Mouse (Mus musculus): ENCODE measurements around the gene Clec11a. TPM values are rescaled to one million over a fixed set of nuclear protein-coding genes. Genes with fewer than 3 reads are reported as not detected.
"Not testable (repeated sequence)": the region's sequence is repeated elsewhere in the genome, so short reads cannot be mapped to it uniquely, and the experiment has no call there.

The Clec11a gene
- polyA plus RNA-seq, 1 experiment = 4.0 TPM

DNA sequence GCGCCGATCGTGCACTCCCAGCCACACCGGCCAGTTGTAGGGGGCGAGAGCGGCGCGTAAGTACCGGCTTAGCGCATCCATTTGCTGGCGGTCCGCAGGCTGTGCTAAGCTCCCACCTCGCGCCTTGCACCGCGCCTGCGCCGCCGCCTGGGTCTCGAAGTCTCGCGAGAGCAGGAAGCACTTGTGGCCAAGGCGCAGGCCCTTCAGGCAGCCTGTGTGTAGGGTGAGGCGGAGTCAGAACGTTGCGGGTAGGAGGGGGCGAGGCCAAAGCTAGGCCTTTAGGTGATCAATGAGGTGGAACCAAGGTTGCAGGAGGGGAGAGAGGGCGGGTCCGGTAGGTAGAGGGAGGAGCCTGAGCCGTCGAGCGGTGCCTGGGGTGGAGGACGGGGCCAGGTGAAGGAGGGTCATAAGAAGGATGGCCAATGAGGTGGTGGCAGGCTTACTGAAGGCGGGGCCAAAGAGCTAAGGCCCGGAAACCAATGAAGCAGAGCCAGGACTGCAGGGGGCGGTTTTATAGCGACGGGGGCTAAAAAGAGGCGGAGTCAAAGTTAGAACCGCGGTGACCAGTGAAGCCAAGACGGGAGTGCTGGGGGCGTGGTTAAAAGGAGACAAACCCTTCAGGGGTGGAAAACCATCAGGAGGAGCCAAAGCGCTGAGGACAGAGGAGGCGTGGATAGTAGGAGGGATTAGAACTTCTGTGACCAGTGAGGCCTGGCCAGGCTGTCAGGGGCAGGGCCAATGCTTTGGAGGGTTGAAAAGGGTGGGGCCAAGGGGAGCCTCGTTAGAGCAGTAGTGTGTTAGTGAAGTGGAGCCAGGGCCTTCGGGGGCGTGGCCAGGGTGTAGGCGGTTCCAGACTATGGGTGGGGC is 1.7 kb downstream of the Clec11a start:
- peaks cover 12% of the 10 kb centered on the region for H3K4me1 ChIP-seq (ENCODE audit: control insufficient read depth, insufficient read depth, insufficient read length)
- H3K27ac ChIP-seq (ENCODE audit: insufficient read depth, low read length) = peak overlapping the region; percentile 85
- H3K36me3 ChIP-seq (ENCODE audit: control insufficient read depth, insufficient read depth, low read length) = no peaks in the 10 kb centered on the region
- no peaks in the 10 kb centered on the region for H3K27me3 ChIP-seq (ENCODE audit: control insufficient read depth, insufficient read depth, low read length)
- 2% methylated on average over 49 of the region's 49 CpGs for WGBS
- peak overlapping the region; percentile 72 for H3K4me3 ChIP-seq (ENCODE audit: extremely low read depth, insufficient read depth, insufficient read length)
- TF ChIP-seq POLR2A (IDR thresholded peaks at IDR 0.05; ENCODE audit: low read depth, low read length) (peak; percentile 92), CTCF (IDR thresholded peaks at IDR 0.05; ENCODE audit: extremely low read depth, insufficient read depth, insufficient read length, insufficient replicate concordance) (no peak)
- DNase-seq (ENCODE audit: low read depth in 1 of 2, low spot score in 2 of 2) = peak; percentile 96

DNA sequence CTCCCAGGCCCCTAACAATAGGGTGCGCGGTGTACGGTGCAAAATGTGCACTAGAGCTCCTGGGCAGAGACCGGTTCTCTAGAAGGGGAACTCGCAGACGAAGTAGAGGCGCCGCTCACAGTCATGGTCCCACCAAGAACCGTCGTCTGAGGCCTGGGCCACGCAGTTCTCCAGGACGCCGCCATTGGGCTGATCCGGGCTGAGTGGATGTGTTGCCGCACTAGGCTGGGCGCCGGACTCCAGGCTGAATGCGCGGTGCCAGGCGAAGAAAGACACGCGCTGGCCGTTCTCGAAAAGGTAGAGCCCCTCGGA is 2.3 kb downstream of the Clec11a start:
- Histone ChIP-seq H3K27ac (ENCODE audit: insufficient read depth, low read length) (peak overlapping the region; percentile 85), H3K36me3 (ENCODE audit: control insufficient read depth, insufficient read depth, low read length) (no peaks in the 10 kb centered on the region), H3K27me3 (ENCODE audit: control insufficient read depth, insufficient read depth, low read length) (no peaks in the 10 kb centered on the region), H3K4me1 (ENCODE audit: control insufficient read depth, insufficient read depth, insufficient read length) (peaks cover 12% of the 10 kb centered on the region), H3K4me3 (ENCODE audit: extremely low read depth, insufficient read depth, insufficient read length) (peak overlapping the region; percentile 72)
- no peak for DNase-seq (ENCODE audit: low read depth in 1 of 2, low spot score in 2 of 2)
- TF ChIP-seq POLR2A (IDR thresholded peaks at IDR 0.05; ENCODE audit: low read depth, low read length) (no peak), CTCF (IDR thresholded peaks at IDR 0.05; ENCODE audit: extremely low read depth, insufficient read depth, insufficient read length, insufficient replicate concordance) (no peak)
- 2% methylated on average over 25 of the region's 25 CpGs for WGBS

DNA sequence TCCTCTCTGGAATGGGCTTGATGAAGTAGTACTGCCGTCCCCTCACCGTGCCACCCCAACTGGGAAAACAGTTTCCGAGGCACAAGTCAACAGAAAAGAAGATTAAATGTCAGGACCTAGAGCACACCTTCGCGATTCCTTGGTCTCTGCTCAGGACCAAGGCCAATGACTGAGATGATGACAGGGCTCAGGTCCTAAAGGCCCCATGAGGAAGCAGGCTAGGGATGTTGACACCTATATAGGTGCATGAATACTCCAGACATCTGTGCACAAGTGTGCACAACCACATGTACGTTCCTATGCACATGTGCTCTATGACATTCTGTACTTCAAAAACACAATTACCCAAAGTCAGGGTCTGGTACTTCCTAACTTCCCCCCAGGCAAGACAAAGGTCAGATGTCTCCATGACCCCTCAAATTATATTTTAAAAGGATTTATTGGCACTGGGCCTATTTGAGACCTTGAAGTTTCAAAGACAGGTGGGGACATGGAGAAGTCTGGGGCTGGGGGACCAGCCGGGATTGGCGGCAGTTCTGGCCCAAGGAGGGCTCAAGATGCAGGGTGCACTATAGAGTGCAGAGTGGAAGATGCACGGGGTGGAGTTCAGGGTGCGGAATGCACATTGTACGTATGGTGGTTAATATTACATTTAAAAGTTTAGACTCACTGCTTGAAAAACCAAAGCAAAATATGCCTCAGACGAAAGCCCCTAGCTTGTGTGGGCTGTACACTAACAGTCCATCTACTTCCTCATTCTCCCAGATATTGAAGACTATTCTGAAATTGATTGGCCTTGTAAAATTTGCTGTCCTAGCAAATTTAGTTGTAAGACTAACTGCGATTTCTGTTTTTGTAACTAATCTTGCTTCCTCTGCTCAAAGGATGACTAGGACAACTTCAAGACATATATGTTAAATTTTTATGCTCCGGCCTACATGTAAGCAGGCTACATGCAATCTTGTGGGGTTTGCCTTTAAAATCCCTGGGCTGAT is 3.1 kb downstream of the Clec11a start:
- Histone ChIP-seq H3K27ac (ENCODE audit: insufficient read depth, low read length) (peak overlapping the region; percentile 85; the same call in 1 of the 2 replicates), H3K4me3 (ENCODE audit: extremely low read depth, insufficient read depth, insufficient read length) (peak overlapping the region; percentile 72; the same call in 1 of the 2 replicates), H3K4me1 (ENCODE audit: control insufficient read depth, insufficient read depth, insufficient read length) (peaks cover 12% of the 10 kb centered on the region), H3K27me3 (ENCODE audit: control insufficient read depth, insufficient read depth, low read length) (no peaks in the 10 kb centered on the region), H3K36me3 (ENCODE audit: control insufficient read depth, insufficient read depth, low read length) (no peaks in the 10 kb centered on the region)
- TF ChIP-seq POLR2A (IDR thresholded peaks at IDR 0.05; ENCODE audit: low read depth, low read length) = no peak
- no peak for TF ChIP-seq CTCF (IDR thresholded peaks at IDR 0.05; ENCODE audit: extremely low read depth, insufficient read depth, insufficient read length, insufficient replicate concordance)
- DNase-seq (ENCODE audit: low read depth in 1 of 2, low spot score in 2 of 2) = no peak
- WGBS = 83% methylated on average over 14 of the region's 14 CpGs

DNA sequence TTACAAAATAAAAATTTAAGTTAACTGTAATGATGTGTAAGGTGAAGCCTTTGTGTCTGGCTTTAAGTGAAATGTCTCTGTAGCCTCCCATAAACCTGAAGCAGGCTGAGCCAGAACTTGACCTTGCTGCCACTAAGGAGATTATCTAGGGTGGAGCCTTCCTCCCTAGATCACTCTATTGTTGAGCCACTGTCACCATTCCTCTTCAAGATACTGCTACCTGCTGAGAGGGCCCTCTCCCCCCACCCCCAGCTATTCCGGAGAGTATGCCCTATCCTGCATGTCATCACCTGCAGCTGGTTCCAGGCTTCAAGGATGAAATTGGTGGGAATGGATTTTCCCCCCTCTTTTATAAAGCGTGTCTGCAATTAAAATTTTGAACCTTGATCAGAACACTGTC is 9.2 kb downstream of the Clec11a start:
- H3K27ac ChIP-seq (ENCODE audit: insufficient read depth, low read length); H3K4me3 ChIP-seq (ENCODE audit: extremely low read depth, insufficient read depth, insufficient read length); DNase-seq (ENCODE audit: low read depth in 1 of 2, low spot score in 2 of 2); H3K36me3 ChIP-seq (ENCODE audit: control insufficient read depth, insufficient read depth, low read length); H3K4me1 ChIP-seq (ENCODE audit: control insufficient read depth, insufficient read depth, insufficient read length); H3K27me3 ChIP-seq (ENCODE audit: control insufficient read depth, insufficient read depth, low read length): not testable (repeated sequence)
- WGBS = 80% methylated on average over 2 of the region's 2 CpGs

DNA sequence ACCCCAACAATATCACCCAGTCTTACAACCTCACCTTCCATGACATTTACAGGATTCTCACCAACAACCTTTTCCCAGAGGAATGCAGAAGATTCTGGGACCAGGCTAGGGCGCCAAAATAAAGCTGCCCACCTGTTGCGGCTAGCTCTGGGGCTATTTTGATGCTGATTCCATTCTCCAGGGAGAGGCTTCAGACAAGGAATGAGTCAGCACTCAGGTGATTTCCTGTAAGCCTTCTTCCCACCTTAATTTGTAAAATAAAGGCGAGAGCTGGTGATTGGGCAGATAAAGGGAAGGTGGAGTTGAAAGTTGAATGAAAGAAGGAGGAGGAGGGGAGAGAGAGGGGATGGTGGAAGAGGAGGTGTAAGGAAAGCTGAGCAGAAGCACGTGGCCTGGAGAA is 15.3 kb downstream of the Clec11a start:
- Histone ChIP-seq H3K27ac (ENCODE audit: insufficient read depth, low read length) (no peak overlapping the region), H3K36me3 (ENCODE audit: control insufficient read depth, insufficient read depth, low read length) (no peaks in the 10 kb centered on the region), H3K4me3 (ENCODE audit: extremely low read depth, insufficient read depth, insufficient read length) (no peak overlapping the region), H3K4me1 (ENCODE audit: control insufficient read depth, insufficient read depth, insufficient read length) (no peaks in the 10 kb centered on the region; the same call in 1 of the 2 replicates), H3K27me3 (ENCODE audit: control insufficient read depth, insufficient read depth, low read length) (no peaks in the 10 kb centered on the region)
- no peak for DNase-seq (ENCODE audit: low read depth in 1 of 2, low spot score in 2 of 2)
- 46% methylated on average over 4 of the region's 4 CpGs for WGBS
- no peak for TF ChIP-seq POLR2A (IDR thresholded peaks at IDR 0.05; ENCODE audit: low read depth, low read length)
- TF ChIP-seq CTCF (IDR thresholded peaks at IDR 0.05; ENCODE audit: extremely low read depth, insufficient read depth, insufficient read length, insufficient replicate concordance) = no peak

DNA sequence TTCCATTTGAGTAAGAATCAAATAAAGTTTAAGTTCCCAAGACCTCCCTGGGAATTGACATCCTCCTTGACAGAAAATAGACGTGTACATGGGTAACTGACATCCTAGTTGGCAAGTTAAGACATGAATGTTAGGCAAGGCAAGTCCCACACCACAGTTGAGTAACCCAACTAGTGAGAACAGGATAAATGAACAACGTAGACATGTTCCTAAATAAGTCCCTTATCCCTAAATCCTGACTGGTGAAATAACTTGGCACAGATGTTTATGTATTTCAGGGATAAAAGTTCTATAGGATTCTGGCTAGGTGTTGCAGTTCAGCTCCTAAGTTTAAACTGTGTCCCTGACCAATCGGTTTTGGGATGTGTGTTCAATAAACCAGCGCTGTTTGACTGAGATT is 15.7 kb downstream of the Clec11a start:
- H3K4me3 ChIP-seq (ENCODE audit: extremely low read depth, insufficient read depth, insufficient read length) = no peak overlapping the region
- WGBS = 82% methylated on average over 4 of the region's 4 CpGs
- TF ChIP-seq CTCF (IDR thresholded peaks at IDR 0.05; ENCODE audit: extremely low read depth, insufficient read depth, insufficient read length, insufficient replicate concordance) (no peak), POLR2A (IDR thresholded peaks at IDR 0.05; ENCODE audit: low read depth, low read length) (no peak)
- no peak overlapping the region for H3K27ac ChIP-seq (ENCODE audit: insufficient read depth, low read length)
- H3K27me3 ChIP-seq (ENCODE audit: control insufficient read depth, insufficient read depth, low read length) = no peaks in the 10 kb centered on the region
- no peak for DNase-seq (ENCODE audit: low read depth in 1 of 2, low spot score in 2 of 2)
- H3K36me3 ChIP-seq (ENCODE audit: control insufficient read depth, insufficient read depth, low read length) = no peaks in the 10 kb centered on the region
- H3K4me1 ChIP-seq (ENCODE audit: control insufficient read depth, insufficient read depth, insufficient read length) = no peaks in the 10 kb centered on the region; the same call in 1 of the 2 replicates

All from spleen, adult 2 months (tissue).